15 mouse cellular contexts compared by ENCODE assay signal in genomic region chr16:31300467-31300866, GRCm38 (mm10). TPM values are rescaled to one million over a fixed set of nuclear protein-coding genes. Genes with fewer than 3 reads are reported as not detected.
A peak's percentile ranks its signal among the peaks of the same experiment; 100 is the strongest.
DNase-seq lines count a peak whose midpoint lies in the region; ATAC-seq lines count a peak whose summit lies in the region.
"Had no signal": no experiment of that assay in that cellular context is flagged by ENCODE, and none has a peak within 500 bp of the region (broad histone marks: within the 10 kb centered on the region; RNA-seq: fewer than 3 reads in every experiment).

No protein-coding gene starts in this region.

- H3K27me3 ChIP-seq in forebrain, embryonic 10.5 days (ENCODE audit: poor library complexity, severe bottlenecking), result peaks cover 12% of the 10 kb centered on the region
- H3K27me3 ChIP-seq in forebrain, embryonic 14.5 days (replicated peaks; ENCODE audit: control insufficient read depth, insufficient read depth, low read length), result no peaks in the 10 kb centered on the region
- H3K27me3 ChIP-seq in midbrain, embryonic 11.5 days (ENCODE audit: control insufficient read depth, insufficient read depth, low read length), result no peaks in the 10 kb centered on the region
- no peaks in the 10 kb centered on the region for H3K27me3 ChIP-seq in midbrain, embryonic 16.5 days (ENCODE audit: control insufficient read depth, insufficient read depth, low read depth, low read length)
- no peaks in the 10 kb centered on the region for H3K27me3 ChIP-seq in limb, embryonic 10.5 days (ENCODE audit: low read depth, poor library complexity, severe bottlenecking)
- H3K27me3 ChIP-seq: limb, embryonic 15.5 days had no signal

- intact Hi-C loops in left cerebral cortex, postnatal 4 days (cut with DNase I), result no loop called here

- H3K4me1 ChIP-seq in forebrain, embryonic 10.5 days, result peaks cover 30% of the 10 kb centered on the region
- peaks cover 8% of the 10 kb centered on the region for H3K4me1 ChIP-seq in forebrain, embryonic 14.5 days (ENCODE audit: control insufficient read depth, insufficient read depth, low read length)
- H3K4me1 ChIP-seq in midbrain, embryonic 11.5 days (ENCODE audit: control insufficient read depth, insufficient read depth, low read length), result peaks cover 20% of the 10 kb centered on the region
- H3K4me1 ChIP-seq in midbrain, embryonic 16.5 days (ENCODE audit: control insufficient read depth, insufficient read depth, low read length), result peaks cover 17% of the 10 kb centered on the region
- H3K4me1 ChIP-seq in limb, embryonic 10.5 days, result peaks cover 27% of the 10 kb centered on the region

- no peaks in the 10 kb centered on the region for H3K36me3 ChIP-seq in forebrain, embryonic 10.5 days (replicated peaks)
- no peaks in the 10 kb centered on the region for H3K36me3 ChIP-seq in forebrain, embryonic 14.5 days (ENCODE audit: control insufficient read depth, insufficient read depth, low read length)
- H3K36me3 ChIP-seq in midbrain, embryonic 11.5 days (ENCODE audit: control insufficient read depth, insufficient read depth, low read length), result no peaks in the 10 kb centered on the region
- no peaks in the 10 kb centered on the region for H3K36me3 ChIP-seq in midbrain, embryonic 16.5 days (ENCODE audit: control insufficient read depth, insufficient read depth, low read length)
- H3K36me3 ChIP-seq in limb, embryonic 10.5 days, result no peaks in the 10 kb centered on the region
- H3K36me3 ChIP-seq: limb, embryonic 15.5 days had no signal

- H3K27ac ChIP-seq in forebrain, embryonic 10.5 days, result peak overlapping the region; percentile 68
- H3K27ac ChIP-seq in forebrain, embryonic 14.5 days (ENCODE audit: low read depth, low read length), result no peak overlapping the region
- 0 out of 2 replicates have a peak overlapping the region, but pooled peaks have one; percentile 3 for H3K27ac ChIP-seq in midbrain, embryonic 11.5 days (ENCODE audit: low read depth, low read length)
- no peak overlapping the region for H3K27ac ChIP-seq in midbrain, embryonic 16.5 days (ENCODE audit: low read length)
- peak overlapping the region; percentile 77 for H3K27ac ChIP-seq in limb, embryonic 10.5 days
- H3K27ac ChIP-seq: layer of hippocampus, adult 2 months; limb, embryonic 15.5 days had no signal

- no peak overlapping the region for H3K4me3 ChIP-seq in forebrain, embryonic 10.5 days
- no peak overlapping the region for H3K4me3 ChIP-seq in forebrain, embryonic 14.5 days (ENCODE audit: low read depth, low read length)
- no peak overlapping the region for H3K4me3 ChIP-seq in midbrain, embryonic 11.5 days (ENCODE audit: low read depth, low read length)
- H3K4me3 ChIP-seq in midbrain, embryonic 16.5 days (ENCODE audit: low read depth, low read length), result no peak overlapping the region
- no peak overlapping the region for H3K4me3 ChIP-seq in limb, embryonic 10.5 days
- H3K4me3 ChIP-seq: layer of hippocampus, adult 2 months; limb, embryonic 15.5 days had no signal

- no peak for ATAC-seq in forebrain, embryonic 14.5 days
- no peak for ATAC-seq in midbrain, embryonic 11.5 days (ENCODE audit: low FRiP score)
- no peak for ATAC-seq in midbrain, embryonic 16.5 days
- ATAC-seq: liver, postnatal 0 days had no signal

- DNase-seq in forebrain, embryonic 10.5 days (ENCODE audit: extremely low spot score, low spot score), result no peak
- no peak for DNase-seq in forebrain, embryonic 14.5 days (ENCODE audit: low spot score)
- DNase-seq in midbrain, embryonic 11.5 days (ENCODE audit: low spot score, missing footprints), result no peak
- DNase-seq in limb, embryonic 10.5 days (ENCODE audit: low spot score), result peak; percentile 59
- peak; percentile 53 for DNase-seq in retina, postnatal 1 day
- DNase-seq in testis, postnatal 10 days (ENCODE audit: low spot score), result no peak
- no peak for DNase-seq in left cerebral cortex, postnatal 4 days
- DNase-seq: cerebellum, adult 11-12 months; gastrocnemius, postnatal 10 days; heart, postnatal 14 days; liver, postnatal 0 days; thymus, postnatal 14 days had no signal

- H3K9ac ChIP-seq in forebrain, embryonic 14.5 days (ENCODE audit: low read length), result no peak overlapping the region
- H3K9ac ChIP-seq in midbrain, embryonic 11.5 days (ENCODE audit: low read length), result 0 out of 2 replicates have a peak overlapping the region, but pooled peaks have one; percentile 12
- H3K9ac ChIP-seq in midbrain, embryonic 16.5 days (ENCODE audit: low read depth, low read length), result no peak overlapping the region
- H3K9ac ChIP-seq: limb, embryonic 15.5 days; liver, postnatal 0 days had no signal

- H3K9me3 ChIP-seq in forebrain, embryonic 10.5 days, result no peaks in the 10 kb centered on the region
- H3K9me3 ChIP-seq in forebrain, embryonic 14.5 days (replicated peaks; ENCODE audit: control insufficient read depth, low read length), result no peaks in the 10 kb centered on the region
- H3K9me3 ChIP-seq in midbrain, embryonic 11.5 days (ENCODE audit: control insufficient read depth, low read length), result no peaks in the 10 kb centered on the region
- H3K9me3 ChIP-seq in midbrain, embryonic 16.5 days (replicated peaks; ENCODE audit: control insufficient read depth, low read length, poor library complexity, severe bottlenecking), result no peaks in the 10 kb centered on the region
- no peaks in the 10 kb centered on the region for H3K9me3 ChIP-seq in limb, embryonic 10.5 days (replicated peaks)
- H3K9me3 ChIP-seq: limb, embryonic 15.5 days had no signal

- H3K4me2 ChIP-seq in forebrain, embryonic 14.5 days (ENCODE audit: low read length), result no peak overlapping the region
- H3K4me2 ChIP-seq in midbrain, embryonic 11.5 days, result no peak overlapping the region
- H3K4me2 ChIP-seq in midbrain, embryonic 16.5 days (ENCODE audit: low read length), result no peak overlapping the region
- H3K4me2 ChIP-seq: limb, embryonic 15.5 days had no signal

- WGBS in forebrain, embryonic 10.5 days, result 32% methylated on average over 7 of the region's 7 CpGs
- WGBS in forebrain, embryonic 14.5 days, result 17% methylated on average over 7 of the region's 7 CpGs
- WGBS in midbrain, embryonic 11.5 days, result 26% methylated on average over 7 of the region's 7 CpGs
- WGBS in midbrain, embryonic 16.5 days, result 17% methylated on average over 7 of the region's 7 CpGs
- WGBS in limb, embryonic 10.5 days, result 45% methylated on average over 7 of the region's 7 CpGs

RNA-seq across cellular contexts. Expression of gene Apod, which starts 14.1 kb away (rescaled TPM):
- 16.8 and 24.4 TPM in 2 replicates for polyA plus RNA-seq in forebrain, embryonic 10.5 days (2016; fragmentation: Nextera tagmentation; extraction: Ambion mirVana)
- 65.3 and 91.8 TPM in 2 replicates for polyA plus RNA-seq in forebrain, embryonic 14.5 days (2014; fragmentation: Nextera tagmentation; extraction: Ambion mirVana)
- 49.9 and 55.1 TPM in 2 replicates for polyA plus RNA-seq in midbrain, embryonic 11.5 days (2014; fragmentation: Nextera tagmentation; extraction: Ambion mirVana)
- polyA plus RNA-seq in midbrain, embryonic 16.5 days (2015; fragmentation: Nextera tagmentation; extraction: Ambion mirVana), result 83.5 and 89.1 TPM in 2 replicates
- 5.9 and 6.5 TPM in 2 replicates for polyA plus RNA-seq in limb, embryonic 10.5 days (2016; fragmentation: Nextera tagmentation; extraction: Ambion mirVana)
- total RNA-seq in left cerebral cortex, postnatal 4 days (2021), result 10 to 100 TPM; 30.6 to 35.9 TPM

RNA-seq across cellular contexts. Expression of gene Ppp1r2, which starts 25.4 kb away (rescaled TPM):
- 91.3 and 91.7 TPM in 2 replicates for polyA plus RNA-seq in forebrain, embryonic 10.5 days (2016; fragmentation: Nextera tagmentation; extraction: Ambion mirVana)
- polyA plus RNA-seq in forebrain, embryonic 14.5 days (2014; fragmentation: Nextera tagmentation; extraction: Ambion mirVana), result 89.0 and 90.5 TPM in 2 replicates
- polyA plus RNA-seq in midbrain, embryonic 11.5 days (2014; fragmentation: Nextera tagmentation; extraction: Ambion mirVana), result 109 and 114 TPM in 2 replicates
- 90.3 and 92.0 TPM in 2 replicates for polyA plus RNA-seq in midbrain, embryonic 16.5 days (2015; fragmentation: Nextera tagmentation; extraction: Ambion mirVana)
- 84.6 and 89.8 TPM in 2 replicates for polyA plus RNA-seq in limb, embryonic 10.5 days (2016; fragmentation: Nextera tagmentation; extraction: Ambion mirVana)
- 10 to 100 TPM; 59.1 to 59.2 TPM for total RNA-seq in left cerebral cortex, postnatal 4 days (2021)

Comparison
In these comparisons a context has a peak if more than half of its experiments do, and no peak if none do; other contexts are left out.
1. H3K27ac ChIP-seq: peak in forebrain, embryonic 10.5 days (single experiment), midbrain, embryonic 11.5 days (single experiment) and limb, embryonic 10.5 days (single experiment); none in forebrain, embryonic 14.5 days (single experiment) and midbrain, embryonic 16.5 days (single experiment).
2. DNase-seq: peak in limb, embryonic 10.5 days (single experiment) and retina, postnatal 1 day (single experiment); none in forebrain, embryonic 10.5 days (single experiment), forebrain, embryonic 14.5 days (single experiment), midbrain, embryonic 11.5 days (single experiment), testis, postnatal 10 days (single experiment) and left cerebral cortex, postnatal 4 days (single experiment).